Mouse (Mus musculus) lung, postnatal 0 days (tissue): ENCODE results near the gene Sp140.

Experiments used
- CTCF ChIP-seq: IDR thresholded peaks from 2 replicates; pipeline ENCODE4 v1.5.1; 2016; ENCODE audit warnings: antibody characterized with exemption, mild to moderate bottlenecking
- EP300 ChIP-seq: IDR thresholded peaks from 2 replicates; pipeline ENCODE4 v1.6.1; 2016; ENCODE audit warnings: antibody characterized with exemption, mild to moderate bottlenecking, control low read depth

GRCm38 (mm10) chr1:85692281-85692680 is 92.1 kb downstream of the Sp140 start:
- TF ChIP-seq CTCF (no peak), EP300 (no peak)
